Mouse (Mus musculus) brain, embryonic 14.5 days (tissue): ENCODE results near the gene Mief2. TPM values are rescaled to one million over a fixed set of nuclear protein-coding genes. Genes with fewer than 3 reads are reported as not detected.

Source experiments
- DNase-seq: peaks from one replicate; pipeline ENCODE4 v3.0.0-alpha.2; 2011; ENCODE audit warnings: low read depth
- CTCF ChIP-seq: fragments of 200-500 bp; IDR thresholded peaks from 2 replicates; pipeline ENCODE4 v1.5.1; 2012; ENCODE audit warnings: inconsistent platforms, mild to moderate bottlenecking, moderate library complexity, borderline replicate concordance; ENCODE audit not compliant: insufficient read depth, insufficient read length; ENCODE audit errors: extremely low read depth
- POLR2A ChIP-seq: fragments of 200-500 bp; IDR thresholded peaks from 2 replicates; pipeline ENCODE4 v1.6.1; 2012; ENCODE audit warnings: mild to moderate bottlenecking, inconsistent platforms, borderline replicate concordance; ENCODE audit not compliant: poor library complexity, insufficient read depth, insufficient read length, severe bottlenecking; ENCODE audit errors: extremely low read depth
- polyA plus RNA-seq: library from polyadenylated mRNA; depleted of rRNA; stranded (reverse); fragments of >200 nt; gene quantifications from 2 replicates; pipeline ENCODE4 v1.2.3, GENCODE M21; 2012; rRNA removed

Mief2 gene
- polyA plus RNA-seq: 27.9 and 29.9 TPM in 2 replicates

GRCm38 (mm10) chr11:60728260-60728761 is at the start of gene Mief2:
Mief2 (plus strand) TSS chr11:60728398.
- TF ChIP-seq CTCF (no peak), POLR2A (no peak; the same call in 1 of the 2 replicates)

GRCm38 (mm10) chr11:60696165-60696564 is 32.0 kb upstream of the Mief2 start:
- no peak for TF ChIP-seq CTCF
- no peak for TF ChIP-seq POLR2A
- no peak for DNase-seq

More at GRCm38 (mm10) chr11:60728260-60728761, at the start of gene Mief2:
- peak; percentile 99 for DNase-seq

GRCm38 (mm10) chr11:60697561-60697960 is 30.6 kb upstream of the Mief2 start:
- DNase-seq: peak; percentile 57
- TF ChIP-seq POLR2A: no peak
- TF ChIP-seq CTCF: 0 out of 2 replicates have a peak, but pooled peaks have one; percentile 30

- peak; percentile 85 for DNase-seq
- TF ChIP-seq CTCF: no peak
- TF ChIP-seq POLR2A: peak; percentile 38; the same call in 1 of the 2 replicates
These were observed 29.2 kb upstream of the Mief2 start for GRCm38 (mm10) chr11:60698806-60699523.

- TF ChIP-seq POLR2A (peak; percentile 84), CTCF (no peak)
- DNase-seq: peak; percentile 98
These were observed 28.6 kb upstream of the Mief2 start, which contains the start of gene Llgl1 for GRCm38 (mm10) chr11:60699524-60700075. Llgl1 (plus strand) TSS chr11:60699723.

- no peak for DNase-seq
These were observed 27.6 kb upstream of the Mief2 start for GRCm38 (mm10) chr11:60700320-60701185.

GRCm38 (mm10) chr11:60701611-60702010 is 26.6 kb upstream of the Mief2 start:
- TF ChIP-seq CTCF (no peak), POLR2A (no peak)
- DNase-seq: no peak

More at GRCm38 (mm10) chr11:60700320-60701185, 27.6 kb upstream of the Mief2 start:
- TF ChIP-seq POLR2A: no peak
- TF ChIP-seq CTCF: no peak

- DNase-seq: peak; percentile 84
- TF ChIP-seq CTCF: peak; percentile 75
- TF ChIP-seq POLR2A: no peak
These were observed 25.1 kb upstream of the Mief2 start for GRCm38 (mm10) chr11:60703131-60703530.

GRCm38 (mm10) chr11:60704023-60704880 is 23.9 kb upstream of the Mief2 start:
- TF ChIP-seq POLR2A (no peak), CTCF (no peak)
- DNase-seq: no peak

- DNase-seq: no peak
- TF ChIP-seq CTCF (no peak), POLR2A (no peak)
These were observed 22.9 kb upstream of the Mief2 start for GRCm38 (mm10) chr11:60705255-60705654.
